Mouse (Mus musculus) heart, adult 2 months (tissue): ENCODE measurements at regions not wholly inside any gene's neighbourhood (a gene's known extent, or its start where the extent isn't known, plus 50 kb on each side); places are given as distances from the start of the nearest gene placed in this dataset.

Experiments
- EP300 ChIP-seq: fragments of 200-500 bp; IDR thresholded peaks from 2 replicates; pipeline ENCODE4 v1.6.1; 2011; ENCODE audit warnings: low read depth, low read length, control low read depth; ENCODE audit not compliant: insufficient read depth
- POLR2A ChIP-seq: fragments of 200-500 bp; IDR thresholded peaks from 2 replicates; pipeline ENCODE4 v1.6.1; 2011; ENCODE audit warnings: mild to moderate bottlenecking, low read depth, low read length, control low read depth; ENCODE audit not compliant: insufficient read depth

GRCm38 (mm10) chr9:61689516-61689915 is 224.8 kb downstream of the Rplp1 start:
- TF ChIP-seq POLR2A, result no peak
- no peak for TF ChIP-seq EP300
